Mouse (Mus musculus) embryo, embryonic 9.5 days (tissue): ENCODE measurements around the gene Rwdd4a.
A peak's percentile ranks its signal among the peaks of the same experiment; 100 is the strongest.

Experiments
- DNase-seq: peaks from one replicate; pipeline ENCODE4 v3.0.0-alpha.2; 2017; ENCODE audit errors: extremely low spot score

The Rwdd4a gene

DNA sequence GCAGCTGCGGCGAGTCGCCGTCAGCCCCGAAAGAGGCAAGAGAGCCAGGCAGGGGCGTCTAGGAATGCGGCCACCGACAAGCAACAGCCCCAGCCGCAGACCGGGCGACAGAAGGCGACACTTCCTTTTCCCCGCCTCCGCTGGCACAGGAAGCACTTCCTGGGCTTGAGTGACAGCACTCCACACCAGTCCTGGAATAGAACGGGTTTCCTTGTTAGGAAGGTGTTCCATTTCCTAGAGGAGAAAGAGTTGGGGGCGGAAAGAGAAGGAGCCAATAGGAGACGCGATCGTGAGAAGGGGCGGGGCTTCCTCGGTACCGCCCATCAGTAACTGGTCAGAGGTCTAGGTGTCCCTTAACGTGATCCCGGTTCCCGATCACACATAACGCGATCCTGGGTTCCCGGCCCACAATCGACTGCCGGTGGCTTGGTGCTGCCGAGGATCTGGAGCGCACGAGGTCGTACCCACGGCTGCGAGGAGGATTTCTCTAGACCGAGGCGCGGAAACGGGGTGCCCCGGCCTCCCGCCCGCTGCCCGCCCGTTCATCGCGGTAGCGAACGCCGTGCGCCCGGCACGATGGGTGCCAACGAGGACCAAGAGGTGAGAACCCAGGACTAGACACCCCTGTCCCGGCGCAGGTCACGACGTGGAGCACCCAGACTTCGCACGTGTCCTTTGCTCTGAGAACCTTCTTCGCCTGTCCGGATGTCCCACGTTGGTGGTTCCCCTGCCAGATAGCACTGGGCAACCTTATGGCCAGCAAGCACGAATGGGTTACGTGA is at the start of gene Rwdd4a, which contains the start of gene Trappc11:
Gene Rwdd4a (plus strand): TSS at position 321 of the 782 bp plus-strand sequence.
Gene Trappc11 (minus strand): TSS at position 127 of the 782 bp plus-strand sequence.
- DNase-seq, result peak; percentile 95

DNA sequence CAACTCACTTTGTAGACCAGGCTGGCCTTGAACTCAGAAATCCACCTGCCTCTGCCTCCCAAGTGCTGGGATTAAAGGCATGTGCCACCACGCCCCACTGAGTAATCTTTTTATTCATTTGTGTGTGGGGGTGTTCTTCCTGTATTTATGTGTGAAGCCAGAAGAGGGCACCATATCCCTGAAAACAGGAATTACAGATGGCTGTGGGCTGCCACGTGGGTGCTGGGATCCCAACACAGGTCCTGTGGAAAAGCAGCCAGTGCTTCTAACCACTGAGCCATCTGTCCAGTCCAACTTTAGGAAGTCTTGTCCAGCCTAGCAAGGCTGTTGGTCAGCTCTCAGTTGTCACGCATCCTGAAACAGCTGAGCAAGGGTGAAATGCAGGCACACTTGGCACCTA is 46.2 kb upstream of the Rwdd4a start:
- DNase-seq, result no peak

DNA sequence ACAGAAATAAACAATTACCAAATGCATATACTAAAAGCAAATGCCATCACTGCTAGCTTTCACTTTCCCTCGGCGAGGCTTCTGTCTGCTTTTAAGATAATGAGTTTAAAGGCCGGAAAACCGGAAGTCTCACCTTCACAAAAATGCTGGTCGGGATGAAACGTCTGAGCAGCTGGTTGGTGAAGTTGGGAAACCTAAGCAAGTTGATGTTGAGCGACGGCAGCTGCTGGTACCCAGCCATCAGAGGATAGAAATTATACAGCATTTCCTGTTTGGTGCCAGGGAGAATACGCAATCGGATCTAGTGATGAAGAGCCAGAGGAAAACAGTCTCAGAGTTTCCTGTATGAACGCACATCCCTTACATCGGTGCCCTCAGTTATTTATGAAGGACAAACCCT is 40.4 kb upstream of the Rwdd4a start:
- no peak for DNase-seq

DNA sequence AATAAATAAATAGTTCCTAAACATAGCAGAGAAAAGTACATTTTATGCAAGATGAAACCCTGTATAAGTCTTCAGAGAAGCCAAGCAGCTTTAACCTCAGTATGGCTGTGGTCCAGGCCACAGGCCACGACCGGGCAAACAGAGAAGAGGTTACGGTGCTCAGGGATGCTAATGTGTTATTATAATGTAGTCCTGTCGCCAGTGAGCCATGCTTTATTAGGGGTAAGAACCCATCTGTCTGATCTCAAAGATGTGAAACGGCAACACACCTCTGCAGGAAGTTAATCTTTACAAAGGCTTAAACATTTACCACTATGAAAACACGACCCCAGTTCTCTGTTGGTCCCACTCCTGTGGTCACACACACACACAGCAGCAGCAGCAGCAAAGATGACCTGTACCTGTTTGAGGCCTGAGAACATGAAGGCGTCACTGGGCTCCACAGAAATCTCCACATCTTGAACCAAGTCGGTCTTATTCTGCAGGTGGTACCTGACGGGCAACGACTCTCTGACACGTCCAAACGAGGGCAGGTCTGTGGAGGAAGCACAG is 38.8 kb upstream of the Rwdd4a start:
- no peak for DNase-seq

DNA sequence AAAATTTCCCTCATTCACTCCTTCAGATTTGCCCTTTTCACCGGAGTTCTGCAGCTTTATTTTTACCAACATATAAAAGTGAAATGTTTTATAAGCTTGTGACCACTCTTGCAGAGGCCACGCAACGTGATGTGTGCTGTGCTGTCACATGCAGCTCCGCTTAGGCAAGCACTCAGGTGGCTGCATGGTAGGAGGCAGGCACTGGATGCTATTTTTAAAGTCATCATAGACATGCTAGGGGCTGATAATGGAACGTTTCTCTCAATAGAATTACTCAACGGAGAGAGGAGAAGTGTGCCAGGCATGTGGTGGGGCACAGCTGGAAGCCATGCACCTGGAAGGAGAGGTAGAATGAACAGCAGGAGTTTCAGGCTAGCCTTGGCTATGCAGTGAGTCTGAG is 38.0 kb upstream of the Rwdd4a start:
- no peak for DNase-seq

DNA sequence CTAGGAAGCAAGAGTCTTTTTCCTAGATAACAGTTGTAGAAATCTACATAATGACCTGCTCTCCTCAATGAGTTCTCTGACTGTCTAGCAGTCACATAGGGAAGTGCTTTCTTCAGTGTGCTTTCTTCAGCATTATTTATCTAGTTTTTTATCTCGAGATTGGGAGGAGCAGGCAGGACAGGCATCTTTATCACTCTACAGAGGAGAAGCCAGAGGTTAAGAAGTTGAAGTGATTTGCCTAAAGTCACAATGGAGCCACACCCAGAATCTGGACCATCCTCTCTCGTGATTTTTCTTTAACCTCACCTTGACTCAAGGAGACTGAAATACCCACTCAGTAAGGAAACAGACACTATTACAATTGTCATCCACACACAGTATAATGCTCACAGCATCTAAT is 31.5 kb upstream of the Rwdd4a start:
- DNase-seq, result no peak

DNA sequence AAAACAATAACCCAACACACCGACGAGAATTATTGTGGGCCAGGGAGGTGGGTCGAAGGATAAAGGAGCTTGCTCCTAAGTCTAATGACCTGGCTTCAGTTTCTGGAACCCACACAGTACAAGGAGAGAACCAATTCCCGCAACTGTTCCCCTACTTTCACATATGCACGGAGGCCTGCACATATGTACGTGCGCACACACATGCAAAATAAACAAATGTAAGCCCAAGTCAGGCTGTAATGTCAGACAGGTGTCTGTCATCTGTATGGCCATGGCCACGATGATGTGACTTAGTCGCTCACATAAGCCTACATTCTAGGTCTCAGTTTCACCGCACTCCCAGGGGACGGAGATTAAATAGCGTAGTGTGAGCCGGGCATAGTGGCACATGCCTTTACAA is 30.9 kb upstream of the Rwdd4a start:
- no peak for DNase-seq

DNA sequence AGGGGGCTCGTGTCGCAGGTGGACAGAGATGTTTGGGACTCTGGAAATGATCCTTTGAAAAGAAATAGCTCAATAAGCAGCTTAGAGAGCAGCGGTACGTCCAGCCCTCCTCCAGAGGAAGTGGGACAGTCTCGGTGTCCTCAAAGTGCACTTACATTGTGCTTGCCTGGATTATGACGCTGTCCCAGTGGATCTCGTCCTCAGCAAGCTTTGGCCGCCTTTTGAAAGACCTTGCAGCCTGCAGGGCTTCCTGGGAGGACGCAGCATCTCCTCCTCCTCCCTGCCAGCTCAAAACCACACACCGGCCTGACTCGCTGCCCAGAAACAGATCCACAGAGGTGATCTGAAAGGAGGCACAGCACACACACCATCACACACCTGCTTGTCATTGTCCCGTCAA is 28.0 kb upstream of the Rwdd4a start:
- no peak for DNase-seq

DNA sequence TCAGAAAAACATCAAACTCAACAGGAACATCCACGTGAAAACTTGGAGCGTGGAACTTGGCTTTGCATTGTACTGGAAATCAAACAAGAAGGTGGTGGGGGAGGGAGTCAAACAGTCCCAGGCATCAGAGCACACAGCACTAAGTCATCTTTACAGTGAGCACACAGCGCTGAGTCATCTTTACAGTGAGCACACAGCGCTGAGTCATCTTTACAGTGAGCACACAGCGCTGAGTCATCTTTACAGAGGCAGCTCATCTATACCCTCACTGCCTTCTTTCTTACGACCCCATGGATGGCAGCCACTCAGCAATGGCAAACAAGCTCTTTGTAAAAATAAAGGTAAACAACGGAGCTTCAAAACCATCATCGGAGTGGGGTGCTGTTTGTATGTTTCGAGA is 22.5 kb upstream of the Rwdd4a start:
- DNase-seq, result no peak

DNA sequence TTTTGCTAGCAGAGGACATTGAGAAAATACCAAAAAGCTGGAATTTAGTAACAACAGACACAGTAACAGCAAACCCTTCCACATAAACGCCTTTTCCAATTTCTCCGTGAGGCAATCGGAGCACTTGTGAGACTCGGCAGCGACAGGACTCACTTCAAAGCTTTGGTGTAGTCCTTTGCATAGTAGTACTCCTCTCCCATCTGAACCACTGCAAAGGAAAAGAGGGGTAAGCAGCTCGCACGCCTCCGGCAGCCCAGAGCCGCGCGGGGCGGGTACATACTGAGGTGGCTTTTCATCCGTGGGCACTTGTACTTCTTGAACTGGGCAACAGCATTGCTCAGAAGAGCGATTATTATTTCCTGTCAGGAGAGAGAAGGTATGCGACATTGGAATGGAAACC is 19.9 kb upstream of the Rwdd4a start:
- no peak for DNase-seq

DNA sequence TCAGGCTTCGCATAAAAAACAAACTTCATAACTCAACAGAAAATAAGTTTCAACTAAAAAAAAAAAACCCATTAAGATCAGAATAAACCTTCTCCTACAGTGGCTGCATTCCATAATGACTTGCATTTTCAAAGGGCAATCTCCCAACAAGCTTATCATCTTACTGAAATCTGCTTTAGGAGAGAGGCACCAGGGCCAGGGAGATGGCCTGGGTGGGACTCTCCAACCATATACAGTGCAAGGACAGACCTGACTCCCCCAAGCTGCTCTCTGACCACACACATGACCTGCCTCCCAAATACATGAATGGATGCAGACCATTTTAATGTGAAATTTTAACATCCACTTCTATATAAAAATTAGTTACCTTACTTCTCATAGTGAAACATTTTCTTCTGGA is 5.4 kb upstream of the Rwdd4a start:
- DNase-seq, result no peak

DNA sequence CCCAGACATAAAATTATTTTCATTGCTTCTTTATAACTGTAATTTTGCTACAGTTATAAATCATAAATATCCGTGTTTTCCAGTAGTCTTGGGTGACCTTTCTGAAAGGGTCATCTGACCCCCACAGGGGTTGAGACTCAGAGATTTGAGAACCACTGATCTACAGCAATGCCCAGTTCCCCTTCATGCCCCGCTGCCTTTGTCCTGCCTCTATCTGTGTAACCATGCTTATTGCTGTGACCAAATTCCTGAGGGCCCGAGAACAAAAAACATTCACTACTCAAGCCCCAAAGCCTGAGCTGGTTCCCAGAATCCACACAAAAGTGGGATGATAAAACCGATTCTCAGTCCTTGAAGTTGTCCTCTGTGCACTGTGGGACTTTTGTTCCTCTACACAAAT is 4.9 kb downstream of the Rwdd4a start:
- no peak for DNase-seq

DNA sequence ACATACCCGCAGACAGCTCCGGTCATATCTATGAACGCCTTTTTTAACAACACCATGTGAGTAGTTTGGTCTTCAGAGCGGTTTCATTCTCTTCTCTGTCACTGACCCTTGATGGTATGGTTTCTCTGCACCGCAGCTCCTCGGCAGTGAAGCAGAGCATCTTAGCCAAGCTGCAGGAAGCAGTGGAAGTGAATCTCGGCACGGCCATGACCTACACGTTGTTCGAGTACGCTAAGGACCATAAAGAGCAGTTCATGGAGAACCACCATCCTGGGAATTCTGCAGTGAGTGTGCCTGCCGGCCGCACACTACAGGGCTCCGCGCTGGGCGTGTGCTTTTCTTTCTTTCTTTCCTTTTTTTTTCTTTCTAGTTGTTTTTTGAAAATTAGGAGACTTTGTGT is 9.3 kb downstream of the Rwdd4a start:
- DNase-seq, result no peak

DNA sequence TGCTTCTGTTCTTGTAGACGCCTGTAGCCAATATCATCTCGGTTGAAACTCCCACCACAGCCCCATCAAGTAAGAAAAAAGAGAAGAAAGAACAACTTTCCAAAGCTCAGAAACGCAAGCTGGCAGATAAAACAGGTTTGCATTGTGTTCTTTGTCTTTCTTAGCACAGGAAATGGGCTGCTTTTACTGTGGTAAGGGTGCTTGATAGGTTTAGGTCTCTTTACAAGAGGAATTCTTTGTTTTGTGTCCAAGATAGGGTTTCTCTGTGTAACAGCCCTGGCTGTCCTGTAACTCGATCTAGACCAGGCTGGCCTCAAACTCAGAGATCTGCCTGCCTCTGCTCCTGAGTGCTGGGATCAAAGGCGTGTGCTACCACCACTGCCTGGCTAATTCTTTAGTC is 10.6 kb downstream of the Rwdd4a start:
- no peak for DNase-seq

DNA sequence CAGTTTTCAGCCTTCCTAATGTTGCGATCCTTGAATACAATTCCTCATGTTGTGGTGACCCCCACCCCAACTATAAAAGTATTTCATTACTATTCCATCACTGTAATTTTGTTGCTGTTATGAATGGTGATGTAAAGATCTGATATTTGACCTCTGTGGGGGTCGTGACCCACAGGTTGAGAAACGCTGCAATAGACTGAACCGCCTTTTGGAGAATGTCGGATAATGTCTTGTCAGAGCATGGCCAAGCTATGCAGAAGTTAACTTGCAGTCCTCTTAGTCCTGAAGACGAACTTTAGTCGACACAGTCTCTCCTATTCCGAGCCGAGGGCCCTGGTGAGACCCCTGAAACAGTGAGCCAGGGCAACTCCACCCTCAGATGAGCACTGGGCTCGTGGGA is 13.6 kb downstream of the Rwdd4a start:
- DNase-seq, result no peak

DNA sequence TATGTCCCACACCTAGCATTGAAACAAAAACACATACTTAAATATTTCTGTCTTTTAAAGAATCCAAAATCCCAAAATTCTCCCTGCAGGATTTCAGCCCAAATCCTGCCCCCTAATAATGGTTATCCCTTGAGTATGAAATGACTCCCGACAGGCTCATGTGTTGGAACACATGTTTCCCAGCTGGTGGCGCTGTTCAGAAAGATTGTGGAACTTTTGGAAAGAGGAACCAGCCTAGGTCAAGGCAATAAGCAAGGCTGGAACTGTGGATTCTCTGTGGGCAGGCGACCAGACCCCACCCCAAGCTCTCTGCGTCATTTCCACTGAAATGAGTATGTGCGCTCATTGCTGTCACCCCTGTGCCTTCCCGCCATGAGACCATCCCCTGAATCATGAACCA is 20.1 kb downstream of the Rwdd4a start:
- no peak for DNase-seq

DNA sequence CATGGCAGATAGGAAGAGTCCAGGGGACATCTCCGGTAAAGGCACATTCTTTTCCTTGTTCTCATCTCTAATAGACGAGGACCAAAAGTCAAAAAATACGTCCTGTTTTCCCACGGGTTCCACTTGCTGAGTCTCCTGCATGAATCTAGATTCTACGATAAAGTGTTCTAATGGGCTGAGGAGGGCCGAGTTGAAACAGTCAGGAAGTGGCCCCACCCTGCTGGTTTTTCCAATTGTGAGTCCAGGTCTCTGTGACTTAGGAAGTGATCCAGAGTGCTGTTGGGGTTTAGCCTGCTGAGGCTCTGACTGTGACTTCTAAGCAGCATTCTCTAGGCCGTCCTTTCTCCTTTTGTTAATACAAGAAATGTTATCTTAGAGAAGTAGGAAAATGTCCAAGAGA is 23.0 kb downstream of the Rwdd4a start:
- no peak for DNase-seq

DNA sequence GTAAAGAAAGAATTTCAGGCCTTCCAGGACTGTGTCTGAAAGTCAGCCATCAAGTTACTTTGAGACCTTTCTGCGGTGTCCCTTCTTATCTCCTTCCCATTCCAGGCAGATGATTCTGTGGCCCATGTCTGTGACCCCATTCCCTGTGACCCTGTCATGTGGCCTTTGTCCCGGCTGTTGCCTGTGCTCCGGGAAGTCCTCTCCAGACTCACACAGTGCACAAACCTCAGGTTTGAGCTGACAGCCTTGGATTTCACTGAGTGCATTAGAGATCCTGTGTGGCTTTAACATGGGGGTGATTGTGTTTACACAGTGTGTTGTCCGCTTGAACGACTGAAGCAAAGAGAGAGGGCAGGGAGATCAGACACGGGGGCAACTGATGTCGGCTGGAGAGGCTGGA is 24.8 kb downstream of the Rwdd4a start:
- DNase-seq, result peak; percentile 4

DNA sequence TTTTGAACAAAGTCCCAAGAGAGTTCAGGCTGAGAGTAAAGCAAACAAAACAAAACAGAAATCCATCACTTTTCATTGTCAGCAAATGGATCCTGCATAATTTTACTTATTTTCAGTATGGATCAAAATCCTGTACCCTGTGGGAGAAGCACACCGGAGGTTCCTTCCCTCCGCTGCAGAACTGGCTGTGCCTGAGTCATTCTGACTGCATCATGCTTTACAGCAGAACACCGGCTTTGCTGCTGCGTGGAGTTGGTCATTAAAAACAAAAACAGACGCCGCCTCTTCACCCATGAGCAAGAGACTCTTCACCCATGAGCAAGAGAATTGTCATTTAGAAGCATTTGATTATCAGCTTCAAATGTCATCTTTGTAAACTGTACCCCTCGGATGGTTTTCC is 27.3 kb downstream of the Rwdd4a start:
- no peak for DNase-seq

DNA sequence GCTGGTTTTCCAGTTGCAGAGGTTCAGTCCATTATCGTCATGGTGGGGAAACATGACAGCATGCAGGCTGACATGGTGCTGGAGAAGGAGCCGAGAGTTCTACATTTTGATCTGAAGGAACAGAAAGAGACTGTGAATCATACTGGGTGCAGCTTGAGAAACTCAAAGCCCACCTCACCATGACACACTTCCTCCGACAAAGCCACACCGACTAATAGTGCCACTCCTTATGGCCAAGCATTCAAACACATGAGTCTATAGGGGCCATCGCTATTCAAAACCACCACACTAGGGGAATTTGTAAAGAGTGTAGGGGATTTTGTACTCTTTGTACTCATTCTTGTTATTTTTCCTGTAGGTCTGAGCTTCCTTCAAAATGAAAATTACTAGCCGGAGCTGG is 33.1 kb downstream of the Rwdd4a start:
- DNase-seq, result no peak

DNA sequence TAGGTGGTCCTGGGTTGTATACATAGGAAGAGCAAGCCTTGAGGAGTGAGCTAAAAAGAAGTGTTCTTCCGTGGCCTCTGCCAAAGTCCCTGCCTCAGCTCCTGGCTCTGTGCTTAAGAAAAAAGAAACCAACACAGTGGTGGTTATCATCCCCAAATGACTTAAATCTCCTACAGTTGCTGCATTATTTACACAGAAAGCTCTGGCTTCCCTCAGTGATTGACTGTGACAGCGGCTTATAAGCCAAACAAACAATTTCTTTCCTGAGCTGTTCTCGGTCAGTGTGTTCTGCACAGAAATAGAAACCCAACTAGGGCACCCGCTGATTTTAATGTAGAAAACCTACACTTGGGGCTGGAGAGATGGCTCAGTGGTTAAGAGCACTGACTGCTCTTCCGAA is 34.6 kb downstream of the Rwdd4a start:
- no peak for DNase-seq

DNA sequence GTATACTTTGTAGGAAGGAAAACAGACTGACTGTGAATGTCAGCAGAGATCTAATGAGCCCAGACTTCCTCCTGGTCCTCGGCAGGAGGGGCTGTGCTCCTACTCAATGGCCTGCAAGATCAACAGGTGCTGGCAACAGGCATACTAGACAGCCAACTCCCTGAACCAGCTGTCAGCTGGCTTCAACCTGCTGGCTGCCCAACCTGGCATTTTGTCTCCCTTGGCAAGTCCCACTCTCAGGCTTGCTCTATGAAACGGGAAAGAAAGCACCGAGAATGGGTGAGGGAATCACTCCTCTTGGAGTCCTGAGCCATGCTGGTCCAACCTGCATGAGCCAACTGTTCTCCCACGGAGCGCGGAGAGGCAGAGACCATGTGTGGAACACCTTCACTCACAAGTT is 36.7 kb downstream of the Rwdd4a start:
- no peak for DNase-seq

DNA sequence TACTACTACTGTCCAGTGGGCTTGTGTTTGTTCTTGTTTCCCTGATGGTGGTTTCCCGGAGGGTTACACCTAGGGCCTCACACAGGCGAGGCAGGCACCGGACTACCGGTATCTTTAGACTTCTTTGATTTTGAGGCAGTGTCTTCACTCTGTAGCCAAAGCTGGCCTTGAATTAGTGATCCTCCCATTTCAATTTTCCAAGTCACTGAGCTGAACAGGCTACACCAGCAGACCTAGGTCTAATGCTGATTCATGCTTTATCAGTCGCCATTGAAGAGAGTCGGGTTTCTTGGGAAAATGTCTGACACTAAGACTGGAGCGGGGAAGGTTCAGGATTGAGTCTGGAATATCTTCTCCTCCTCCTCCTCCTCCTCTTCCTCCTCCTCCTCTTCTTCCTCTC is 40.0 kb downstream of the Rwdd4a start:
- DNase-seq, result no peak

DNA sequence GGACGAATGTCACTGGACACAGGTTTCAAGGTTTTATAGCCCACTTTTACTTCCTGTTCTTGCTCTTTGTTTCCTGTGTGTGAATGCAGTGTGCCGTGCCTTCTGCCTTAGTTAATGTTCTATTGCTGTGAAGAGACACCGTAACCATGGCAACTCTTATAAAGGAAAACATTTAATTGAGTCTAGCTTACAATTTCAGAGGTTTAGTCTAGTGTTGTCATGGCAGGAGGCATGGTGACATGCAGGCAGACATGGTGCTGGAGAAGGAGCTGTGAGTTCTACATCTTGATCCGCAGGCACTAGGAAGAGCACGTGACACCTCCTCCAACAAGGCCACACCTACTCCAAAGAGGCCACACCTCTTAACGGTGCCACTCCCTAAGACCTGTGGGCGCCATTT is 48.0 kb downstream of the Rwdd4a start:
- no peak for DNase-seq
